Mouse (Mus musculus): ENCODE data around the gene Gm21913.
"Not testable (repeated sequence)": the region's sequence is repeated elsewhere in the genome, so short reads cannot be mapped to it uniquely, and the experiment has no call there.

The Gm21913 gene

GRCm38 (mm10) chrY:74623596-74623995 lies at the start of gene Gm21913:
Gene Gm21913, plus strand, starts transcription at chrY:74623896.
- DNase-seq: not testable (repeated sequence)

Measured in lung, postnatal 14 days (tissue).